Mouse (Mus musculus): Measurements from ENCODE around the gene Lrpap1.

The Lrpap1 gene

GRCm38 (mm10) chr5:35104960-35105921 lies at the start of gene Lrpap1:
Gene Lrpap1, minus strand, starts transcription at chr5:35105766.
- peak; percentile 86 for DNase-seq (ENCODE audit: low read depth, low spot score)

- no peak for DNase-seq (ENCODE audit: low read depth, low spot score)
These were observed 44.4 kb upstream of the Lrpap1 start for GRCm38 (mm10) chr5:35149939-35150338.

GRCm38 (mm10) chr5:35149526-35149925 lies 44.0 kb upstream of the Lrpap1 start:
- no peak for DNase-seq (ENCODE audit: low read depth, low spot score)

- DNase-seq (ENCODE audit: low read depth, low spot score): no peak
These were observed 42.6 kb upstream of the Lrpap1 start for GRCm38 (mm10) chr5:35147963-35148767.

GRCm38 (mm10) chr5:35147155-35147962 lies 41.8 kb upstream of the Lrpap1 start:
- no peak for DNase-seq (ENCODE audit: low read depth, low spot score)

GRCm38 (mm10) chr5:35146747-35147146 lies 41.2 kb upstream of the Lrpap1 start:
- DNase-seq (ENCODE audit: low read depth, low spot score): no peak

- no peak for DNase-seq (ENCODE audit: low read depth, low spot score)
These were observed 39.1 kb upstream of the Lrpap1 start for GRCm38 (mm10) chr5:35144716-35145115.

- no peak for DNase-seq (ENCODE audit: low read depth, low spot score)
These were observed 38.1 kb upstream of the Lrpap1 start for GRCm38 (mm10) chr5:35143460-35144245.

GRCm38 (mm10) chr5:35142910-35143309 lies 37.3 kb upstream of the Lrpap1 start:
- DNase-seq (ENCODE audit: low read depth, low spot score): no peak

- no peak for DNase-seq (ENCODE audit: low read depth, low spot score)
These were observed 35.8 kb upstream of the Lrpap1 start for GRCm38 (mm10) chr5:35141316-35141715.

- no peak for DNase-seq (ENCODE audit: low read depth, low spot score)
These were observed 32.6 kb upstream of the Lrpap1 start for GRCm38 (mm10) chr5:35138183-35138611.

- DNase-seq (ENCODE audit: low read depth, low spot score): no peak
These were observed 32.1 kb upstream of the Lrpap1 start for GRCm38 (mm10) chr5:35137510-35138182.

- DNase-seq (ENCODE audit: low read depth, low spot score): no peak
These were observed 30.3 kb upstream of the Lrpap1 start for GRCm38 (mm10) chr5:35135903-35136302.

- no peak for DNase-seq (ENCODE audit: low read depth, low spot score)
These were observed 28.7 kb upstream of the Lrpap1 start for GRCm38 (mm10) chr5:35134286-35134685.

- no peak for DNase-seq (ENCODE audit: low read depth, low spot score)
These were observed 27.9 kb upstream of the Lrpap1 start for GRCm38 (mm10) chr5:35133468-35133867.

GRCm38 (mm10) chr5:35132278-35132980 lies 26.9 kb upstream of the Lrpap1 start:
- DNase-seq (ENCODE audit: low read depth, low spot score): no peak

GRCm38 (mm10) chr5:35131773-35132172 lies 26.2 kb upstream of the Lrpap1 start:
- no peak for DNase-seq (ENCODE audit: low read depth, low spot score)

GRCm38 (mm10) chr5:35131237-35131636 lies 25.7 kb upstream of the Lrpap1 start:
- no peak for DNase-seq (ENCODE audit: low read depth, low spot score)

- no peak for DNase-seq (ENCODE audit: low read depth, low spot score)
These were observed 24.2 kb upstream of the Lrpap1 start for GRCm38 (mm10) chr5:35129767-35130191.
